Mouse (Mus musculus) G1E (cell line): ENCODE data around the gene Enam. TPM values are rescaled to one million over a fixed set of nuclear protein-coding genes. Genes with fewer than 3 reads are reported as not detected.
A peak's percentile ranks its signal among the peaks of the same experiment; 100 is the strongest.

Experiments used
- ATAC-seq: 2 replicates; pipeline ENCODE4 v1.8.0; 2016; ENCODE audit warnings: mild to moderate bottlenecking; ENCODE audit not compliant: insufficient number of reproducible peaks, poor library complexity, low FRiP score, severe bottlenecking; ENCODE audit errors: extremely low read depth
- DNase-seq: peaks from one replicate; pipeline ENCODE4 v3.0.0; 2012; ENCODE audit warnings: low spot score
- H3K27me3 ChIP-seq: 2 replicates; pipeline ENCODE4 v1.6.1; 2012; ENCODE audit warnings: mild to moderate bottlenecking, low read length, inconsistent platforms; ENCODE audit not compliant: insufficient read depth
- H3K36me3 ChIP-seq: replicated peaks from 2 replicates; pipeline ENCODE3; 2012; ENCODE audit warnings: mild to moderate bottlenecking, inconsistent platforms
- H3K4me1 ChIP-seq: 2 replicates; pipeline ENCODE4 v1.6.1; 2012; ENCODE audit warnings: low read depth, low read length, inconsistent platforms, mixed read lengths; ENCODE audit not compliant: insufficient read depth
- H3K4me3 ChIP-seq: 2 replicates; pipeline ENCODE4 v1.5.1; 2012; ENCODE audit warnings: low read depth, mild to moderate bottlenecking, inconsistent platforms, low read length, moderate library complexity, mixed read lengths
- H3K9me3 ChIP-seq: replicated peaks from 2 replicates; pipeline ENCODE4 v1.6.1; 2012; ENCODE audit warnings: inconsistent platforms
- CTCF ChIP-seq: IDR thresholded peaks from 2 replicates; pipeline ENCODE4 v1.5.1; 2012; ENCODE audit warnings: low read depth, low read length, inconsistent platforms, mixed read lengths
- GATA1 ChIP-seq: IDR thresholded peaks from 2 replicates; pipeline ENCODE4 v1.6.1; 2012; ENCODE audit warnings: borderline replicate concordance, low read length, inconsistent platforms, mixed read lengths
- GATA2 ChIP-seq: IDR thresholded peaks from 2 replicates; pipeline ENCODE4 v1.6.1; 2012; ENCODE audit warnings: low read depth, low read length, inconsistent platforms, borderline replicate concordance
- POLR2AphosphoS5 ChIP-seq: IDR thresholded peaks from 2 replicates; pipeline ENCODE4 v1.6.1; 2012; ENCODE audit warnings: low read depth, low read length, inconsistent platforms; ENCODE audit not compliant: insufficient replicate concordance
- TAL1 ChIP-seq: conservative IDR thresholded peaks from 2 replicates; pipeline ENCODE4 v1.6.1; 2012; ENCODE audit warnings: low read depth, low read length, inconsistent platforms, mixed read lengths
- polyA plus RNA-seq: library from polyadenylated mRNA; stranded (reverse); fragments of >175 nt; gene quantifications from 2 replicates; pipeline ENCODE4 v1.2.3, GENCODE M21; 2012
- total RNA-seq, 2 experiments: library from RNA; stranded (forward) in 1 of 2; stranded (reverse) in 1 of 2; fragments of 200-1000 nt in 1 of 2; fragments of >200 nt in 1 of 2; fragmentation: Nextera tagmentation in 1 of 2; gene quantifications; 2 replicates each; pipeline ENCODE4 v1.2.3; 2014 to 2017

The Enam gene
- total and polyA plus RNA-seq, 3 experiments = 0.11 TPM; not detected in 2

DNA sequence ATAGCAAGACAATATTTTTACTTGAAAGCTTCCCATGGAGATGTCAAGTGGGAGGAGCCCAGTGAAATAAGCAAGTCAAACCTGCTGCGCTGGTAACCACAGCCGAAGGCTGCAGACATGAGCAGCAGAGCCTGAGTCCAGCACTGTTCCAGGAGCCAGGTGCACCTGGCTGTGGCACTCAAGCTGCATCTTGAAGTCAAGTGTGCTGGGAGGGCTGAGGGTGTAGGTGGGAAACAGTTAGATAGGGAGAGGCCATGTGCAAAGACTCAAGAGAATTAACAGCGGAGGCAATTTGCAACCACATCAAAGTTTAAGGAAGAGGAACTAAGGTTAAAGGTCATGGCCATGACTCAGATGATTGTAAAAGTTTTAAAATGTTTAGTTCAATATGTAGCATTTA is 12.0 kb downstream of the Enam start:
- no peak for DNase-seq
- Histone ChIP-seq H3K4me3 (no peak overlapping the region), H3K9me3 (no peaks in the 10 kb centered on the region), H3K36me3 (no peaks in the 10 kb centered on the region), H3K4me1 (no peaks in the 10 kb centered on the region), H3K27me3 (peaks cover 2% of the 10 kb centered on the region)
- no peak for TF ChIP-seq POLR2AphosphoS5
- TF ChIP-seq CTCF = no peak
- no peak for TF ChIP-seq GATA2
- no peak for TF ChIP-seq TAL1
- no peak for TF ChIP-seq GATA1
- no peak for ATAC-seq

DNA sequence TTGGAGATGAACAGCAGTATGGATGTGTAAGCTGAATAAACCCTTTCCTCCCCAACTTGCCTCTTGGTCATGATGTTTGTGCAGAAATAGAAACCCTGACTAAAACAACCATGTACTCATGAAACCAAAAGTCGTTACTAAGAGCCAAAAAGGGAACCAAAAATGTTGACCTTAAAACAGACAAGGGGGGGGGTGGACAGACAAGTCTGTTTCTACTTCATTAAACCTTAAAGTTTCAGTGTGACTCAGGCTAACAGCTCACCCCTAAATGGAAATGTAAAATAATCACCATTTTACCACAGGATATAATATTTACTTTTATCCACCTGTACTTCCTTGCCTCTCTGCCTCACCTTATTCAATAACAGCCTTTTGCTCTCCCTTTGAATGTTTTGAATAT is 20.8 kb downstream of the Enam start:
- Histone ChIP-seq H3K9me3 (no peaks in the 10 kb centered on the region), H3K27me3 (peaks cover 2% of the 10 kb centered on the region; the same call in 1 of the 2 replicates), H3K4me1 (no peaks in the 10 kb centered on the region), H3K36me3 (no peaks in the 10 kb centered on the region), H3K4me3 (no peak overlapping the region)
- ATAC-seq (no peak), DNase-seq (no peak)
- TF ChIP-seq GATA1 = no peak
- no peak for TF ChIP-seq CTCF
- TF ChIP-seq GATA2 = no peak
- no peak for TF ChIP-seq POLR2AphosphoS5
- TF ChIP-seq TAL1 = no peak

DNA sequence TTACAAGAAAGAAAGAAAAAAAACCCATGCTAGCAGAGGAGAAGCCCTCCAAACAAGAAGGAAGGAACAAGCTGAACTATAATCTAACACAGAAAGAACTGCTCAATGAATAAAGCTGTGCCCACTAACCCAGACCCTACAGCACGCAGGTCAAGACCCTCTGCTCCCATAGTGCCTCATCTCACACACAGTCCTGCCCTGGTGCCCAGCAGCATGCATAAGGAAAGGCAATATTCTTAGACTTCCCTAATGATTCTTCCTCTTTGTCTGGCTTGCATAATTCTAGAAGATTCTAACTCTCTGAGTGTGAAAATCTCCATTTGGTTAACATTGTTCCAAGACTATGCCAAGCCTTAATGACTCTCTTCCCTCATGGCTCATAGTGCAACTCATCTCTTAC is 21.2 kb downstream of the Enam start:
- no peak for TF ChIP-seq GATA2
- TF ChIP-seq CTCF = no peak
- no peak for TF ChIP-seq GATA1
- TF ChIP-seq TAL1 = no peak
- TF ChIP-seq POLR2AphosphoS5 = no peak
- ATAC-seq (no peak), DNase-seq (no peak)
- no peak overlapping the region for H3K4me3 ChIP-seq
- no peaks in the 10 kb centered on the region for H3K36me3 ChIP-seq
- no peaks in the 10 kb centered on the region for H3K4me1 ChIP-seq
- no peaks in the 10 kb centered on the region for H3K9me3 ChIP-seq
- H3K27me3 ChIP-seq = peaks cover 2% of the 10 kb centered on the region; the same call in 1 of the 2 replicates

DNA sequence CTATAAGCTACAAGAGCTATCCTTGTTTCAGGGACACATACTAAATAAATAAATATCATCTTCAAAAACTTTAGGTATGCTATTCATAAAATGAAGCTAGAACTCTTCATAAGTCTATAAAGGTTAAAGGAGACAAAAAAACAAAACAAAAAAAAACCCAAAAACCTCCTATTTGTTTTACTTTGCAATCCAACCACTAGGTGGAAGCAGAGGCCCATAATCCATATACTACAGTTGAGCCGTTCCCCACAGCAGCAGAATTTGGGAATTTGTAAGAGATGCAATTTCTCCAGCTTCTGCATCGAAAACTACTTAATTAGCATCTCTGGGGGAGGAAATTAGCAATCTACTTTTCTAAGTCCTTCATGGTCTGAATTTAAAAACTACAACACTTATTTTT is 31.5 kb downstream of the Enam start:
- H3K36me3 ChIP-seq = no peaks in the 10 kb centered on the region
- no peak overlapping the region for H3K4me3 ChIP-seq
- H3K27me3 ChIP-seq = peaks cover 3% of the 10 kb centered on the region; the same call in 1 of the 2 replicates
- no peaks in the 10 kb centered on the region for H3K9me3 ChIP-seq
- TF ChIP-seq GATA2 = no peak
- no peak for TF ChIP-seq CTCF
- TF ChIP-seq POLR2AphosphoS5 = no peak
- no peak for TF ChIP-seq GATA1
- no peak for TF ChIP-seq TAL1
- DNase-seq (peak; percentile 4), ATAC-seq (peak; percentile 28; the same call in 1 of the 2 replicates)
- H3K4me1 ChIP-seq = no peaks in the 10 kb centered on the region

DNA sequence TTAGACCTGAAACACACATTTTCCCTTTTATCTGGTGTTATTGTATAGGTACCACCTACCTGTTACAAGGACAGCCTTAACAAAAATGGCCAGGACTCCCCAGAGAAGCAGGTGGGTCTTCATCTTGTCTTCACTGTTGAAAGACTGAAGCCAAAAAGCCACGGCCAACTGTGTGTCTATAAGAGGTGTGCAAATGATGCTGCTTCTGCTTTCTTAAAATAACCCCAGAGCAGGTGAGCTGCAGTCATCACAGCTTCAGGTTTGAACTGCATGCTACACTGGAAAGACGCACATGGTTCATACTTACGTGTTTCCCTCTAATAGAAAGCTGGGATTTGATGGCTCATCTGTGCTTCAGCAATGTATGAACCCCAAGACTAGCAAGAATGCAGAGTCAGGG is 39.9 kb downstream of the Enam start, which contains the start of gene Jchain:
Gene Jchain (minus strand): TSS at position 235 of the 400 bp plus-strand sequence.
- no peak for TF ChIP-seq CTCF
- TF ChIP-seq POLR2AphosphoS5 = no peak
- no peak for TF ChIP-seq TAL1
- no peak for TF ChIP-seq GATA1
- TF ChIP-seq GATA2 = no peak
- Histone ChIP-seq H3K4me3 (no peak within 1 kb of the TSS), H3K27me3 (peaks cover 13% of the 10 kb centered on the region; the same call in 1 of the 2 replicates), H3K36me3 (no peaks in the 10 kb centered on the region), H3K9me3 (no peaks in the 10 kb centered on the region), H3K4me1 (no peaks in the 10 kb centered on the region)
- DNase-seq (no peak), ATAC-seq (no peak)

DNA sequence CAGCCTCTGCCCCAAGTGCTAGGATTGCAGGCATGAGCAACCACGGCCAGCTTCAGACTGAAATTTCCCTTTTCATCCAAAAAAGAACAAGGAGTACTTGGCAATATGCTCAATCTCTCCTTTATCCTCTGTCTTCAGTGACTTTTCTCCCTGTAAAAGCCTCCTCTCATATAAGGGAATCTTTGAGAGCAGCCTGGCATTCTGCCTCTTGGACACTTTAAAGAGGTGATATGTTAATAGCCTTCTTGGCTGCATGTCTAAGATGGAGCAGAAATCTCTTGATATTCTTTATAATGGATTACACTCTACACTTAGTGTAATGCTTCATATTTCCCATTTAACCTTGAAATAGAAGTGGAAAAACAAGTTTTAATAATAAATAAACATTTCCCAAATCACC is 43.1 kb downstream of the Enam start:
- Histone ChIP-seq H3K4me3 (no peak overlapping the region), H3K36me3 (no peaks in the 10 kb centered on the region), H3K27me3 (peaks cover 8% of the 10 kb centered on the region; the same call in 1 of the 2 replicates), H3K4me1 (no peaks in the 10 kb centered on the region), H3K9me3 (no peaks in the 10 kb centered on the region)
- ATAC-seq (no peak), DNase-seq (no peak)
- TF ChIP-seq POLR2AphosphoS5 (no peak), CTCF (no peak), TAL1 (no peak), GATA2 (no peak), GATA1 (no peak)
